Mouse (Mus musculus): Measurements from ENCODE around the gene Shpk. TPM values are rescaled to one million over a fixed set of nuclear protein-coding genes. Genes with fewer than 3 reads are reported as not detected.

Gene Shpk
- polyA plus RNA-seq, 1 experiment from 2014 or later, result 5.6 TPM

GRCm38 (mm10) chr11:73242777-73243176 is 43.5 kb downstream of the Shpk start:
- in situ Hi-C loops (cut with MboI; ENCODE audit: low pct_unique_long_range_greater_than_20kb), result no loop called here
- DNase-seq (ENCODE audit: low read depth, low spot score), result no peak
- no peaks in the 10 kb centered on the region for H3K27me3 ChIP-seq
- no peak for TF ChIP-seq CTCF (IDR thresholded peaks at IDR 0.05)
- ATAC-seq, result no peak
- ChIA-PET CTCF (no interaction called here), POLR2A (no interaction called here)

DNA sequence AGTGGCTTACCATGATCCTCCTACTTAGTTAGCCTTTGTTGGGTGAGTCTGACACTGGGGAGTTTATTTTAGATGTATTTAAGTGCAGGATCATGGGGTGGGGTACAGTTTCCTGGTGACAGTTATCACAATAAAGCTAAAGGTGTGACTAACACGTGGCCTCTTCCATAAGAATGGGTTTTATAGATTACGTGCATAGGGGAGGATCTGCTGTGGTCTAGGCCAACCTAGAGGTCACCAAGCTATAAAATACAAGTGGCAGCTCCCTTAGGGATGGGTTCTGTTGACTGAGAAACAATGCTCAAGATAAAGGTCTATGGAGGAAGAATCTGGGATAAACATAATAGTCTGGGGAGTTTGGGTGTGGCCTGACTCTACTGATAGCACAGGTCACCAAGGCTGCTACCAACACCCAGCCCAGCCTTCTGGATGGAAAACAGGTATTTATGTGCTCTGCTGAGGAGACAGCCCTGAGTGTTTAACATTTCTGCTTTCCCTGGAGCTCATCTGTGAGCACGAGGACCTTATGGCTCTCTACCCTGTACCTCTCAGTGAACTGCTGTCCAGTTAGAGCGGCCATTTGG is 58.2 kb downstream of the Shpk start:
- DNase-seq (ENCODE audit: low read depth, low spot score), result no peak
- no peak for ATAC-seq
- TF ChIP-seq CTCF (IDR thresholded peaks at IDR 0.05), result no peak
- H3K27me3 ChIP-seq, result peaks cover 4% of the 10 kb centered on the region
- in situ Hi-C loops (cut with MboI; ENCODE audit: low pct_unique_long_range_greater_than_20kb), result no loop called here
- POLR2A ChIA-PET, result no interaction called here
- CTCF ChIA-PET, result interaction anchor here (1.4 to 3.2 kb wide), 2 partner anchors 13 to 23 kb away, joined by 4 to 11 read pairs; no protein-coding TSS in a partner anchor

GRCm38 (mm10) chr11:73258664-73259063 is 59.4 kb downstream of the Shpk start:
- DNase-seq (ENCODE audit: low read depth, low spot score), result no peak
- TF ChIP-seq CTCF (IDR thresholded peaks at IDR 0.05), result no peak
- H3K27me3 ChIP-seq, result no peaks in the 10 kb centered on the region
- ChIA-PET CTCF (no interaction called here), POLR2A (no interaction called here)
- in situ Hi-C loops (cut with MboI; ENCODE audit: low pct_unique_long_range_greater_than_20kb), result no loop called here
- no peak for ATAC-seq

DNA sequence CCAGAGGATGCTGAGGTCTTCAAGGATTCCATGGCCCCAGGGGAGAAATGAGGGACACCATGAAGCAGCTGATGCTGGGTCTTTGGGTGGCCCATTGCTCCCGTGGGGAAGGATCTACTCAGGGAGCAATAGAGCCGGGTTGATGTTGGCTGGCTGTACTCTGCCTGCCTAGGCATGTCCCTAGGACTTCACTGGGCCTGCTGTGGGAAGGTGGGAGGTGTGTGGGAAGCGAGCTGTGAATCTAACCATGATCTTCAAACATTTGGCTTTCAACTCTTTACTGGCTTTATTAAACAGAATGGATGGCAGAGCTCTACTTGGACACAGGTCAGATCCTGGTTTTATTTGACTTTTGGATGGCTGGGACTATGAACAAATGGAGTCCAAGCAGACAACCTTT is 61.2 kb downstream of the Shpk start:
- no peaks in the 10 kb centered on the region for H3K27me3 ChIP-seq
- POLR2A ChIA-PET, result no interaction called here
- no peak for DNase-seq (ENCODE audit: low read depth, low spot score)
- ATAC-seq, result no peak
- in situ Hi-C loops (cut with MboI; ENCODE audit: low pct_unique_long_range_greater_than_20kb), result no loop called here
- CTCF ChIA-PET, result no interaction called here
- TF ChIP-seq CTCF (IDR thresholded peaks at IDR 0.05), result no peak

DNA sequence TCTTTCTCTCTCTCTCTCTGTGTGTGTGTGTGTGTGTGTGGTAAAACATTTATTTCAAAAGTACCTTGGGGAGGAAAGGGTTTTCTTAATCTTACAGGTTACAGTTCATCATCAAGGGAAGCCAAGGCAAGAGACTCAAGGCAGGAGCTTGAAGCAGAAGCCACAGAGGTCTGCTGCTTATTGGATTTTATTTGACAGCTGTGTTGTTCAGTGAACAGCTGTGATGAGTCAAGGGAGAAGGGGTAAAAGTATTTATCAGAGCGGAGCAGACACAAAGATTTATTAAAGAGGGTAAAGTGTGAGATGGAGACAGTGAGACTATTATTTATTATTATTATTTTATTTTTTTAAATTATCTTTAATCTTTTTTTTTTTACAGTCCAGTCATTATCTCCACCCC is 62.1 kb downstream of the Shpk start:
- ATAC-seq (no peak), DNase-seq (ENCODE audit: low read depth, low spot score) (no peak)
- TF ChIP-seq CTCF (IDR thresholded peaks at IDR 0.05), result no peak
- ChIA-PET CTCF (no interaction called here), POLR2A (no interaction called here)
- no peaks in the 10 kb centered on the region for H3K27me3 ChIP-seq
- in situ Hi-C loops (cut with MboI; ENCODE audit: low pct_unique_long_range_greater_than_20kb), result no loop called here

GRCm38 (mm10) chr11:73267267-73267666 is 68.0 kb downstream of the Shpk start, which contains the start of gene Trpv3:
Gene Trpv3, plus strand, starts transcription at chr11:73267388.
- ChIA-PET POLR2A (no interaction called here), CTCF (no interaction called here)
- no peaks in the 10 kb centered on the region for H3K27me3 ChIP-seq
- in situ Hi-C loops (cut with MboI; ENCODE audit: low pct_unique_long_range_greater_than_20kb), result no loop called here
- no peak for DNase-seq (ENCODE audit: low read depth, low spot score)
- no peak for ATAC-seq
- no peak for TF ChIP-seq CTCF (IDR thresholded peaks at IDR 0.05)

Other genes with a start within 250 kb of the Shpk start
- gene Atp2a3, start 238.3 kb upstream of the Shpk start, polyA plus RNA-seq (2021), result 0.06 TPM
- gene P2rx1, start 200.4 kb upstream of the Shpk start, polyA plus RNA-seq (2021), result not detected
- gene Camkk1, start 180.5 kb upstream of the Shpk start, polyA plus RNA-seq (2021), result 5.1 TPM
- 7.9 TPM for gene Ncbp3, start 151.7 kb upstream of the Shpk start, polyA plus RNA-seq (2021)
- 0.05 TPM for gene Itgae, start 108.9 kb upstream of the Shpk start, polyA plus RNA-seq (2021)
- 8.8 TPM for gene Haspin, start 61.2 kb upstream of the Shpk start, polyA plus RNA-seq (2021)
- gene P2rx5, start 39.0 kb upstream of the Shpk start, polyA plus RNA-seq (2021), result 6.0 TPM
- 79.4 TPM for gene Emc6, start 22.4 kb upstream of the Shpk start, polyA plus RNA-seq (2021)
- 157 TPM for gene Tax1bp3, start 22.4 kb upstream of the Shpk start, polyA plus RNA-seq (2021)
- 33.0 TPM for gene Ctns, start 418 bp upstream of the Shpk start, polyA plus RNA-seq (2021)
- gene Trpv1, start 34.8 kb downstream of the Shpk start, polyA plus RNA-seq (2021), result not detected
- gene Trpv3, start 67.9 kb downstream of the Shpk start, polyA plus RNA-seq (2021), result 0.01 TPM
- 1.1 TPM for gene Aspa, start 130.1 kb downstream of the Shpk start, polyA plus RNA-seq (2021)
- not detected for gene Gm49340, start 130.3 kb downstream of the Shpk start, polyA plus RNA-seq (2021)
- gene Spata22, start 130.3 kb downstream of the Shpk start, polyA plus RNA-seq (2021), result 0.09 TPM
- gene Olfr20, start 151.3 kb downstream of the Shpk start, polyA plus RNA-seq (2021), result not detected
- not detected for gene Olfr376, start 171.8 kb downstream of the Shpk start, polyA plus RNA-seq (2021)
- gene Olfr1, start 200.2 kb downstream of the Shpk start, polyA plus RNA-seq (2021), result not detected
- gene Olfr378, start 229.0 kb downstream of the Shpk start, polyA plus RNA-seq (2021), result not detected